Mouse (Mus musculus): ENCODE measurements at regions not wholly inside any gene's neighbourhood (a gene's known extent, or its start where the extent isn't known, plus 50 kb on each side); places are given as distances from the start of the nearest gene placed in this dataset.

GRCm38 (mm10) chr9:13987486-13987885, 160.0 kb downstream of the Fam76b start:
- no peak for DNase-seq

GRCm38 (mm10) chr9:13988901-13989300, 161.4 kb downstream of the Fam76b start:
- DNase-seq = no peak

- no peak for DNase-seq
Measured at GRCm38 (mm10) chr9:13990960-13991359, 163.4 kb downstream of the Fam76b start.

- no peak for DNase-seq
Measured at GRCm38 (mm10) chr9:13992728-13993127, 165.2 kb downstream of the Fam76b start.

- DNase-seq = no peak
Measured at GRCm38 (mm10) chr9:13999358-13999757, 171.8 kb downstream of the Fam76b start.

- no peak for DNase-seq
Measured at GRCm38 (mm10) chr9:14001517-14001916, 174.0 kb downstream of the Fam76b start.

GRCm38 (mm10) chr9:14002236-14002635, 174.7 kb downstream of the Fam76b start:
- no peak for DNase-seq

GRCm38 (mm10) chr9:14003163-14003562, 175.6 kb downstream of the Fam76b start:
- no peak for DNase-seq

GRCm38 (mm10) chr9:14006233-14006984, 178.9 kb downstream of the Fam76b start:
- no peak for DNase-seq

- no peak for DNase-seq
Measured at GRCm38 (mm10) chr9:14009451-14009850, 181.9 kb downstream of the Fam76b start.

GRCm38 (mm10) chr9:14010261-14010949, 182.9 kb downstream of the Fam76b start:
- no peak for DNase-seq

GRCm38 (mm10) chr9:14024216-14024615, 196.7 kb downstream of the Fam76b start:
- no peak for DNase-seq

- no peak for DNase-seq
Measured at GRCm38 (mm10) chr9:14024701-14025100, 197.2 kb downstream of the Fam76b start.

GRCm38 (mm10) chr9:14028056-14028455, 200.5 kb downstream of the Fam76b start:
- no peak for DNase-seq

- no peak for DNase-seq
Measured at GRCm38 (mm10) chr9:14031358-14032047, 204.0 kb downstream of the Fam76b start.

- DNase-seq = no peak
Measured at GRCm38 (mm10) chr9:14032048-14032362, 204.5 kb downstream of the Fam76b start.

- DNase-seq = no peak
Measured at GRCm38 (mm10) chr9:14035526-14035925, 208.0 kb downstream of the Fam76b start.

GRCm38 (mm10) chr9:14041900-14042435, 214.5 kb downstream of the Fam76b start:
- no peak for DNase-seq

GRCm38 (mm10) chr9:14048224-14048623, 220.7 kb downstream of the Fam76b start:
- no peak for DNase-seq

GRCm38 (mm10) chr9:14053704-14054103, 221.2 kb upstream of the Sesn3 start:
- DNase-seq = no peak

GRCm38 (mm10) chr9:14056410-14057172, 218.3 kb upstream of the Sesn3 start:
- DNase-seq = no peak

GRCm38 (mm10) chr9:14058592-14059227, 216.2 kb upstream of the Sesn3 start:
- no peak for DNase-seq
